Mouse (Mus musculus): ENCODE measurements around the gene Sirt6. TPM values are rescaled to one million over a fixed set of nuclear protein-coding genes. Genes with fewer than 3 reads are reported as not detected.

The Sirt6 gene
- polyA plus RNA-seq, 1 experiment from 2014 or later: 60.4 TPM

DNA sequence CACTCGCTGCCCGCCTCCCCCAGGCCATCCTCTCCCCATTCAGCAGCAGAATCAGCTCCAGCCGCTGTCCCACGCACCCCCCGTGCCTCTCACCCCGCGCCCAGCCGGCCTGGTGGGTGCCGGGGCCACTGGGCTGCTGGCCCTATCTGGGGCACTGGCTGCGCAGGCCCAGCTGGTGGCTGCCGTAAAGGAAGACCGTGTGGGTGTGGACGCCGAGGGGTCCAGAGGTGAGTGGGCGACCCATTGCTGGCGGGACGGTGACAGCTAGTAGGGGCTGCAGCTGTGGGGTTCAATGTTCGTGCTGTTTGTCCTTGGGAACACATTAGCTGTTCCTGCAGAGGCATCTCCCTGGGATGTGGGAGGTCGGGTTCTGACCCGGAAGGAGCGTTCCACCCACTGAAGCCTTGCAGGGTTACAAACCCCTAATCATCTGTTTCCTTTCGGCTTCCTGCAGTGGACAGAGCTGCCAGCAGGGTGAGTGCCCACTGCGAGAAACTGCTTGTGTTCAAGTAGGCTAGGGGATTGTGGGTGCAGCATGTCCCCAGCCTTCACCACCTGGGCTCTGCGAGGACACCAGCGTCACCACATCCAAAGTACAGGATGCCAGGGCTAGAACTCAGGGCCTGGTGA is 47.0 kb downstream of the Sirt6 start:
- Histone ChIP-seq H3K36me3 (replicated peaks) (0 out of 2 replicates have a peak, but pooled peaks cover 3% of the 10 kb centered on the region), H3K4me3 (no peak overlapping the region), H3K27me3 (replicated peaks) (peaks cover 70% of the 10 kb centered on the region), H3K4me1 (peaks cover 13% of the 10 kb centered on the region), H3K27ac (no peak overlapping the region), H3K9ac (no peak overlapping the region), H3K4me2 (no peak overlapping the region), H3K9me3 (no peaks in the 10 kb centered on the region; the same call in 1 of the 2 replicates)
- no peak for ATAC-seq (replicated peaks)
- WGBS: 67% methylated on average over 25 of the region's 25 CpGs

DNA sequence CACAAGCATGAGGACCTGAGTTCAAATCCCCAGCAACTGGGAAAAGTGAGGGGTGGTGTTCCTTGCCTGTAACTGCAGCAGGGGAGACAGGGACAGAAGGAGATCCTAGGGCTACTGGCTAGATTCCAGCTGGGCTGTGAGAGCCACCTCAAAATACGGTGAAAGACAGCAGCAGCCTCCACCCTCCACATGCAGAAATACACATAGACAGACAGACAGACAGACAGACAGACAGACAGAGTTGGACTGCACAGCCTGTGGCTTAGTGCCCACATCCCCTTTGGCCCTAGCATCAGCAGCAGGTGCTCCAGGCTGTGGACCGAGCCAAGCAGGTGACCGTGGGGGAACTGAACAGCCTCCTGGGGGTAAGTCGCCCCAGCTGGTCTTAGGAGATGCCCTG is 47.6 kb downstream of the Sirt6 start:
- H3K9me3 ChIP-seq: no peaks in the 10 kb centered on the region
- peaks cover 19% of the 10 kb centered on the region for H3K4me1 ChIP-seq
- H3K9ac ChIP-seq: no peak overlapping the region
- no peak overlapping the region for H3K27ac ChIP-seq
- no peak overlapping the region for H3K4me3 ChIP-seq
- WGBS: 61% methylated on average over 4 of the region's 4 CpGs
- no peak overlapping the region for H3K4me2 ChIP-seq
- H3K36me3 ChIP-seq (replicated peaks): no peaks in the 10 kb centered on the region
- ATAC-seq (replicated peaks): no peak
- H3K27me3 ChIP-seq (replicated peaks): peaks cover 70% of the 10 kb centered on the region

DNA sequence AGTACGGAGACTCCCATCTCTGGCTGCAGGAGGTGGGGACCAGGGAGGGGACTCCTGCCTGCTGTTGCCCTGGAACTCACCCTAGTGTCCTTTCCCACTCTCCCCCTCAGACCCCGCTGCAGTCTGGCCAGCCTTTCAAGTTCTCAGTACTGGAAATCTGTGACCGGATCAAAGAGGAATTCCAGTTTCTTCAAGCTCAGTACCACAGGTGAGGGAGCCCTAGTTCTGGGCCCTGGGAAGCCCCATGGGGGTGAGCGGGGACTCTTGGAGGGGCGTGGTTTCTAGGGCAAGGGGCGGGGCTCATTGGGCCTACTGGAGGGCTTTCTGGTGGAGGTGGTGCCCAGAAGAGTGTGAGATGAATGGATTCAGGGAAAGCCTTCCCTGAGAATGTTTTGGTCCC is 51.9 kb downstream of the Sirt6 start:
- Histone ChIP-seq H3K4me2 (peak overlapping the region; percentile 84), H3K9me3 (no peaks in the 10 kb centered on the region), H3K9ac (peak overlapping the region; percentile 76), H3K36me3 (replicated peaks) (no peaks in the 10 kb centered on the region), H3K4me3 (peak overlapping the region; percentile 58), H3K27ac (no peak overlapping the region), H3K27me3 (replicated peaks) (peaks cover 70% of the 10 kb centered on the region), H3K4me1 (peaks cover 37% of the 10 kb centered on the region)
- ATAC-seq (replicated peaks): no peak
- WGBS: 1% methylated on average over 6 of the region's 6 CpGs

DNA sequence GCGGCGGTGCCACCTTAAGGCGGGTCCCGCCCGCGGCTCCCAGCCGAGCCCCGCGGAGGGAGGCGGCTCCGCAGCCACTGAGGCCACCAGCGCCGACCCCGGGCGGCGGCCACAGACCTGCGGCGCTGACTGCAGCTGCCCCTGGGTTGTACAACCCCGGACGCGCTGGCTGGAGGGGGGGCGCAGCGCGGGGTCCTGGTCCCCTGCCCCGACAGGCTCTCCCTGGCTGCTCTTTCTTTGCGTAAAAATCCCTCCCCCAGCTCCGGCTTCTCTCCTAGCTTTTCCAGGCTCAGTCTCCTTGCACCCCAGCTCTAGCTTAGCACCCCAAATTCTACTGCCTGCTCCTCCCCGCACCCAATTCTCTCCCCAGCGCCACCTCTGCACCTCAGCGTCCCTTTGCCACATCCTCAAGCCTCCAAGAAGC is 52.4 kb downstream of the Sirt6 start:
- Histone ChIP-seq H3K9ac (peak overlapping the region; percentile 76), H3K27ac (peak overlapping the region; percentile 46; the same call in 1 of the 2 replicates), H3K27me3 (replicated peaks) (peaks cover 65% of the 10 kb centered on the region), H3K4me1 (peaks cover 42% of the 10 kb centered on the region), H3K4me2 (peak overlapping the region; percentile 84), H3K36me3 (replicated peaks) (no peaks in the 10 kb centered on the region), H3K4me3 (peak overlapping the region; percentile 58), H3K9me3 (no peaks in the 10 kb centered on the region)
- ATAC-seq (replicated peaks): no peak
- WGBS: under 1% methylated on average over 30 of the region's 30 CpGs

DNA sequence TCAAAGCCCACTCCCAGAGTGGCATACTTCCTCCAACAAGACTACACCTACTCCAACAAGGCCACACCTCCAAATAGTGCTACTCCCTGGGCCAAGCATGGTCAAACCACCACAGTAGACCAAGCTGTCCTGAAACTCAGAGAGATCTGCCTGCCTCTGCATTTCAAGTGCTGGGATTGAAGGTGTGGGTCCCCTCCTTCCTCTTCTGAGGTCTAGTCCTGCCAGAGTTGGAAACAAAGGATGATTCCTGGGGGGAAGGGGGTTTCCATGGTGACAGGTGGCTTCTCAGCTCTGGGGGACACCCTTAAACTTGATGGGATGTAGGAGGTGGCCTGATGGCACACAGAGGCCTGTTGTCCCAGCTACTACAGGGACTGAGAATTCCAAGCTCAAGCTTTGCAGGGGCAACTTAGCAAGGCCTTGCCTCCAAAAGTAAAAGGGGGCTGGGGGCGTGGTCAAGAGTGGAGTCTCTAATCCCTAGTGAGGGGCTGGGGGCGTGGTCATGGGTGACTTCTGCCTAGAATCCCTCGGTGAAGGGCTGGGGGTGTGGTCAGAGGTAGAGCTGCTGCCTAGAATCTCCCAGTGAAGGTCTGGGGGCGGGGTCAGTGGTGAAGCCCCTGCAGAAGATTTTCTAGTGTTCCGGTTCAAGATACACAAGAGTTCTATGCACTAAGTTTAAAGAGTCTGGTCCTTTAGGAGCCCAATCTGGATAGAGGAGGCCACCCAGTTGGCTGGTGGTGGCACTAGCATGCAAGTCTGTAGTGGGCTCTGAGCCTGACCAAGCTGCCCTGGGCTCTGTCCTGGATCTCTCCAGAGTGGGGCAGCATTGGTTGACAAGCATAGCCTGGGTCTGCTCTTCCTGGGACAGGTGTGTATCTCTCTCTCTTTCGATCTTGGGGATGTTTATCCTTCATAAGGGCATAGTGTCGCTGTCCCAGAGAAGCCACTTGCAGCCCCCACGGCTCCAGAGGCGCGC is 53.2 kb downstream of the Sirt6 start, which contains the start of gene Tle2:
Gene Tle2, plus strand, starts transcription at position 481 of the 976 bp plus-strand sequence.
- Histone ChIP-seq H3K9me3 (no peaks in the 10 kb centered on the region), H3K4me1 (peaks cover 50% of the 10 kb centered on the region), H3K27me3 (replicated peaks) (peaks cover 58% of the 10 kb centered on the region), H3K9ac (peak within 1 kb of the TSS; percentile 76), H3K36me3 (replicated peaks) (no peaks in the 10 kb centered on the region), H3K4me2 (peak within 1 kb of the TSS; percentile 84), H3K27ac (peak within 1 kb of the TSS; percentile 46; the same call in 1 of the 2 replicates), H3K4me3 (peak within 1 kb of the TSS; percentile 58)
- ATAC-seq (replicated peaks): no peak
- WGBS: 18% methylated on average over 10 of the region's 10 CpGs

DNA sequence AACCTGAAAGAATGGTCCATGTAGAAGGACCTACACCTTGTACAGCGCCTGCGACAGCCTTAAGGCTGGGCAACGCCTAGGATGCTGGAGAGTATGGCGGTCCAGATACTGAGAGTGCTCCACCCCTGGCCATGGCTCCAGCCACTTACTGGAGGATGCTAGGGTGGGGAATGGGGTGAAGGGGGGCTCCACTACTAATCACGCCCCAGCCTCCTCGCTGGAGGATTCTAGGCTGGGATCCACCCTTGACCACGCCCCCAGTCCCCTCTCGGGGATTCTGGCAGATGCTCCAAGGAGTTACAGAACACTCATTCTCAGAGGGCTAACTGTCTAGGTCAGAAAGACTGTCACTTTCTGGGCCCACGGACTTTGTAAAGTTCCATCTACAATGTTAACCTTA is 54.6 kb downstream of the Sirt6 start:
- no peak overlapping the region for H3K27ac ChIP-seq
- peaks cover 63% of the 10 kb centered on the region for H3K4me1 ChIP-seq
- H3K27me3 ChIP-seq (replicated peaks): peaks cover 44% of the 10 kb centered on the region
- H3K9ac ChIP-seq: no peak overlapping the region
- H3K4me3 ChIP-seq: no peak overlapping the region
- ATAC-seq (replicated peaks): no peak
- H3K4me2 ChIP-seq: no peak overlapping the region
- no peaks in the 10 kb centered on the region for H3K36me3 ChIP-seq (replicated peaks)
- whole genome bisulfite sequencing: 12% methylated on average over 9 of the region's 9 CpGs
- H3K9me3 ChIP-seq: no peaks in the 10 kb centered on the region

DNA sequence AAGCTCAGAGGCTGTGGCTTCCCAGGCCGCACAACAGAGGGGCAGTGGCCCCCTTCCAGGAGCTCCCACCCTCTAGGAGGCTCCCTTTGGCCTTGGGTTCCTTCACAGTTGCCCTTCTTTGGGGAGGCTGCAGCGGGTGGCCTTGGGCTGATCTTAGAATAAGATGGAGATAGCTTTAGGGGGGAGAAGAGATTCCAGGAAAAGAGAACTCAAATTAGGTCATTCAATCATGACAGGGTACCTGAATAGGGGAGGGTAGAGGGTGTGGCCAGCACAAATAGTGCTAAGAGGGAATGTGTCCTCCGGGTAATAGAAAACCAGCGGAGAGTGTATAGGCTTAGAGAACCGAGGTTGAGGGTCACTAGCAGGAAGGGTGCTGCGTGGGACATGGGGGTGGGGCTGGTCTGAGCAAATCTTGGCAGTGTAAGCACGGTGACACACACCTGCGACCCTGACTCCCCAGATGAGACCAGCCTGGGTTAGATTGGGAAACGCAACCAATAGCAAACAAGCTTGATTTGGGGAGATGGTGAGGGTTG is 55.4 kb downstream of the Sirt6 start:
- Histone ChIP-seq H3K9me3 (no peaks in the 10 kb centered on the region), H3K4me1 (peaks cover 66% of the 10 kb centered on the region), H3K4me3 (peak overlapping the region; percentile 38), H3K27ac (peak overlapping the region; percentile 43; the same call in 1 of the 2 replicates), H3K36me3 (replicated peaks) (no peaks in the 10 kb centered on the region), H3K9ac (no peak overlapping the region), H3K4me2 (peak overlapping the region; percentile 73), H3K27me3 (replicated peaks) (peaks cover 45% of the 10 kb centered on the region)
- ATAC-seq (replicated peaks): peak; percentile 2; the same call in 1 of the 2 replicates
- 5% methylated on average over 9 of the region's 9 CpGs for WGBS

Other genes starting within 250 kb of the Sirt6 start
- gene Fzr1, start 249.3 kb downstream of the Sirt6 start, polyA plus RNA-seq (2015; fragmentation: Nextera tagmentation; extraction: Ambion mirVana): 153 and 159 TPM in 2 replicates
- 90.4 and 92.6 TPM in 2 replicates for gene Dohh, start 243.4 kb downstream of the Sirt6 start, polyA plus RNA-seq (2015; fragmentation: Nextera tagmentation; extraction: Ambion mirVana)
- gene Gm48551, start 243.3 kb downstream of the Sirt6 start, polyA plus RNA-seq (2015; fragmentation: Nextera tagmentation; extraction: Ambion mirVana): 8.4 and 9.3 TPM in 2 replicates
- 2.7 and 3.3 TPM in 2 replicates for gene Gm48552, start 238.8 kb downstream of the Sirt6 start, polyA plus RNA-seq (2015; fragmentation: Nextera tagmentation; extraction: Ambion mirVana)
- gene Smim24, start 234.7 kb downstream of the Sirt6 start, polyA plus RNA-seq (2015; fragmentation: Nextera tagmentation; extraction: Ambion mirVana): 1.4 and 1.6 TPM in 2 replicates
- 18.1 and 22.8 TPM in 2 replicates for gene Nfic, start 172.2 kb downstream of the Sirt6 start, polyA plus RNA-seq (2015; fragmentation: Nextera tagmentation; extraction: Ambion mirVana)
- 106 and 109 TPM in 2 replicates for gene Celf5, start 145.1 kb downstream of the Sirt6 start, polyA plus RNA-seq (2015; fragmentation: Nextera tagmentation; extraction: Ambion mirVana)
- gene Ncln, start 131.4 kb downstream of the Sirt6 start, polyA plus RNA-seq (2015; fragmentation: Nextera tagmentation; extraction: Ambion mirVana): 69.7 and 73.8 TPM in 2 replicates
- 0.71 and 1.2 TPM in 2 replicates for gene S1pr4, start 127.7 kb downstream of the Sirt6 start, polyA plus RNA-seq (2015; fragmentation: Nextera tagmentation; extraction: Ambion mirVana)
- 0.96 and 1.1 TPM in 2 replicates for gene Gna15, start 103.6 kb downstream of the Sirt6 start, polyA plus RNA-seq (2015; fragmentation: Nextera tagmentation; extraction: Ambion mirVana)
- gene Gna11, start 82.6 kb downstream of the Sirt6 start, polyA plus RNA-seq (2015; fragmentation: Nextera tagmentation; extraction: Ambion mirVana): 100 and 101 TPM in 2 replicates
- gene Aes, start 68.3 kb downstream of the Sirt6 start, polyA plus RNA-seq (2015; fragmentation: Nextera tagmentation; extraction: Ambion mirVana): 802 and 851 TPM in 2 replicates
- 57.4 and 58.8 TPM in 2 replicates for gene Tle2, start 53.2 kb downstream of the Sirt6 start, polyA plus RNA-seq (2015; fragmentation: Nextera tagmentation; extraction: Ambion mirVana)
- 6.7 and 8.0 TPM in 2 replicates for gene Tle6, start 26.7 kb downstream of the Sirt6 start, polyA plus RNA-seq (2015; fragmentation: Nextera tagmentation; extraction: Ambion mirVana)
- 1.8 and 2.0 TPM in 2 replicates for gene BC025920, start 21.5 kb downstream of the Sirt6 start, polyA plus RNA-seq (2015; fragmentation: Nextera tagmentation; extraction: Ambion mirVana)
- 19.1 and 20.2 TPM in 2 replicates for gene Ankrd24, start 743 bp upstream of the Sirt6 start, polyA plus RNA-seq (2015; fragmentation: Nextera tagmentation; extraction: Ambion mirVana)
- gene Gm10778, start 21.3 kb upstream of the Sirt6 start, polyA plus RNA-seq (2015; fragmentation: Nextera tagmentation; extraction: Ambion mirVana): 6.6 and 6.9 TPM in 2 replicates
- 16.9 and 18.5 TPM in 2 replicates for gene Zfp433, start 77.0 kb upstream of the Sirt6 start, polyA plus RNA-seq (2015; fragmentation: Nextera tagmentation; extraction: Ambion mirVana)
- 16.4 and 20.8 TPM in 2 replicates for gene Gm3055, start 143.4 kb upstream of the Sirt6 start, polyA plus RNA-seq (2015; fragmentation: Nextera tagmentation; extraction: Ambion mirVana)
- 3.3 and 3.6 TPM in 2 replicates for gene Gm4767, start 184.4 kb upstream of the Sirt6 start, polyA plus RNA-seq (2015; fragmentation: Nextera tagmentation; extraction: Ambion mirVana)
- 9.1 and 11.7 TPM in 2 replicates for gene Gm32687, start 236.1 kb upstream of the Sirt6 start, polyA plus RNA-seq (2015; fragmentation: Nextera tagmentation; extraction: Ambion mirVana)

Data from midbrain, embryonic 15.5 days (tissue).